Mouse (Mus musculus) cerebellum, adult 2 months (tissue): Measurements from ENCODE around the gene Armc2.

Experiments used
- CTCF ChIP-seq: fragments of 200-500 bp; IDR thresholded peaks from 2 replicates; pipeline ENCODE4 v1.5.1; 2011; ENCODE audit warnings: low read depth, mild to moderate bottlenecking, control low read depth, low read length, moderate library complexity, borderline replicate concordance; ENCODE audit not compliant: insufficient read depth
- POLR2A ChIP-seq: fragments of 200-500 bp; IDR thresholded peaks from 2 replicates; pipeline ENCODE4 v1.6.1; 2011; ENCODE audit warnings: low read length, control low read depth, borderline replicate concordance; ENCODE audit not compliant: insufficient read depth

- no peak for TF ChIP-seq CTCF
- TF ChIP-seq POLR2A: no peak
These were observed 121.8 kb downstream of the Armc2 start for GRCm38 (mm10) chr10:41896425-41896824.
